Mouse (Mus musculus): Measurements from ENCODE around the gene Kcnj4.

DNA sequence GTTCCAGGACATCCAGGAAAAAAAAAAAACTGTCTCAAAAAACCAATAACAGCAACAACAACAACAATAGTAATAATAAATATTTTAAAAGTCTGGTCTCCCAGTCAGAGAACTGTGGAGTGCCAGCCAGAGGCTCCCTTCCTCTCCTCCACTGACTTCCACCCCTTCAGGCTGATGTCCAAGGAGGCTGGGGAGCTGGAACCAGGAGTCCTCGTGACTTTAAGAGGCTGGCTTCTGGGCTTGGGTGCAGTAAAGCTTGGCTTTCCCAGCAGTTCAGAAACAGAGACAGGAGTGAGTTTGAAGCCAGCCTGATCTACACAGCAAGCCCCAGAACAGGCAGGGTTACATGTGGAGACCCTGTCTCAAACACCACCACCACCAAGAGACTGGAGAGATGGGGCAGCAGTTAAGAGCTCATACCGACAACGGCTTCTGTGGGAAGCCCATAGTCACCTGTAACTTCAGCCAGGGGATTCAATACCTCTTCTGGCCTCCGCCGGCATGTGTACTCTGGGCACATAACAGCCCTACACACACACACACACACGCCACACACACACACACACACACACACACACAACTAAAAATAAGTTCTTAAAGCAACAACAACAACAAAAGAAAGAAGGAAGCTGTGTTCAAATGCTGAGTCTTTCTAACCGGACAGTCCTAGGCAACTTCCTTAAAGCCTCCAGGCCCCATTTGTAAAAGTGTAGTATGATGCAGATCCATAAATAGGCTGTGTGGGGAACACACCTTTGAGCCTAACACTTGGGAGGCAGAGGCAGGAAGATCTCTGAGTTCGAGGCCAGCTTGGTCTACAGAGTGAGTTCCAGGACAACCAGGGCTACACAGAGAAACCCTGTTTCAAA lies 59.0 kb downstream of the Kcnj4 start:
- TF ChIP-seq POLR2A (IDR thresholded peaks at IDR 0.05; ENCODE audit: borderline replicate concordance, extremely low read depth, insufficient read depth, insufficient read length, poor library complexity, severe bottlenecking) (no peak), CTCF (IDR thresholded peaks at IDR 0.05; ENCODE audit: borderline replicate concordance, extremely low read depth, insufficient read depth, insufficient read length) (no peak)
